In genomic region chr3:136895498-136895897, GRCm38 (mm10) we compare ENCODE assay signal across 9 mouse cellular contexts.
DNase-seq lines count a peak whose midpoint lies in the region; TF ChIP-seq lines count a peak whose summit lies in the region.
"Had no signal": no experiment of that assay in that cellular context is flagged by ENCODE, and none has a peak within 500 bp of the region (broad histone marks: within the 10 kb centered on the region; RNA-seq: fewer than 3 reads in every experiment).

No protein-coding gene starts in this region.

- no peak overlapping the region for H3K27ac ChIP-seq in layer of hippocampus, adult 2 months
- H3K27ac ChIP-seq: embryonic facial prominence, embryonic 15.5 days had no signal

- peak; percentile 75 for TF ChIP-seq CTCF in layer of hippocampus, adult 2 months (conservative IDR thresholded peaks at IDR 0.05)

- no peak overlapping the region for H3K4me3 ChIP-seq in layer of hippocampus, adult 2 months
- H3K4me3 ChIP-seq: embryonic facial prominence, embryonic 15.5 days had no signal

- no peak for DNase-seq in layer of hippocampus, adult 2 months (ENCODE audit: low spot score in 2 of 2)
- no peak for DNase-seq in layer of hippocampus, postnatal 14 days (ENCODE audit: low spot score in 2 of 2)
- peak; percentile 60 for DNase-seq in R1 (ENCODE audit: low read depth, low spot score)
- peak; percentile 36 for DNase-seq in kidney, postnatal 10 days
- DNase-seq in spleen, postnatal 36 days (ENCODE audit: low spot score in 2 of 2), result peak; percentile 6 to 9
- no peak for DNase-seq in ovary, adult 18-20 months (ENCODE audit: low spot score)
- DNase-seq in frontal cortex, postnatal 36 days (ENCODE audit: low spot score in 2 of 2), result no peak
- DNase-seq in layer of hippocampus, postnatal 36 days, result no peak

Comparison
In these comparisons a context has a peak if more than half of its experiments do, and no peak if none do; other contexts are left out.
1. DNase-seq: peak in R1 (single experiment), kidney, postnatal 10 days (single experiment) and spleen, postnatal 36 days (2 of 2); none in layer of hippocampus, adult 2 months (0 of 2), layer of hippocampus, postnatal 14 days (0 of 2), ovary, adult 18-20 months (single experiment), frontal cortex, postnatal 36 days (0 of 2) and layer of hippocampus, postnatal 36 days (0 of 2).